Mouse (Mus musculus) neural tube, embryonic 14.5 days (tissue): ENCODE results near the gene Eef1a1. TPM values are rescaled to one million over a fixed set of nuclear protein-coding genes. Genes with fewer than 3 reads are reported as not detected.

Source experiments
- ATAC-seq: fragments of 200-750 bp; cut with Nextera tagmentation; 2 replicates; pipeline ENCODE4 v1.8.0; 2017; ENCODE audit warnings: low read depth, mild to moderate bottlenecking, moderate TSS enrichment, moderate library complexity
- H3K27ac ChIP-seq: fragments of 300-500 bp; sonication (generic); 2 replicates; pipeline ENCODE4 v1.5.1; 2014; ENCODE audit warnings: low read depth, mild to moderate bottlenecking, control low read depth, low read length, moderate library complexity, mixed read lengths
- H3K27me3 ChIP-seq: fragments of 300-500 bp; sonication (generic); 2 replicates; pipeline ENCODE4 v1.6.1; 2014; ENCODE audit warnings: low read length; ENCODE audit not compliant: control insufficient read depth, insufficient read depth
- H3K36me3 ChIP-seq: fragments of 300-500 bp; sonication (generic); 2 replicates; pipeline ENCODE4 v1.6.1; 2014; ENCODE audit warnings: low read length, mixed read lengths; ENCODE audit not compliant: control insufficient read depth, insufficient read depth
- H3K4me1 ChIP-seq: fragments of 300-500 bp; sonication (generic); 2 replicates; pipeline ENCODE4 v1.6.1; 2014; ENCODE audit warnings: low read length; ENCODE audit not compliant: control insufficient read depth, insufficient read depth
- H3K4me2 ChIP-seq: fragments of 300-500 bp; sonication (generic); 2 replicates; pipeline ENCODE4 v1.6.1; 2014; ENCODE audit warnings: mild to moderate bottlenecking, low read depth, low read length, control low read depth
- H3K4me3 ChIP-seq: fragments of 300-500 bp; sonication (generic); 2 replicates; pipeline ENCODE4 v1.5.1; 2014; ENCODE audit warnings: low read depth, low read length, control low read depth, mixed read lengths
- H3K9ac ChIP-seq: fragments of 300-500 bp; sonication (generic); replicated peaks from 2 replicates; pipeline ENCODE4 v1.6.1; 2014; ENCODE audit warnings: low read depth, mild to moderate bottlenecking, control low read depth, low read length, mixed read lengths
- H3K9me3 ChIP-seq: fragments of 300-500 bp; sonication (generic); 2 replicates; pipeline ENCODE4 v1.6.1; 2016; ENCODE audit warnings: low read length; ENCODE audit not compliant: control insufficient read depth
- WGBS: fragments of 180-500 bp; shearing (Covaris S2); extraction: QIAGEN DNeasy Blood & Tissue Kit; methylation state at CpG from one replicate; pipeline ENCODE4 v1.1.7; 2014; 5-methylcytosine and 5-hydroxymethylcytosine counted together
- polyA plus RNA-seq: library from polyadenylated mRNA; unstranded; fragments of >200 nt; fragmentation: Nextera tagmentation; extraction: Ambion mirVana; gene quantifications from 2 replicates; pipeline ENCODE4 v1.2.1, GENCODE M21; 2014

Eef1a1 gene
- polyA plus RNA-seq, 1 experiment from 2014 or later = 3,427 TPM

DNA sequence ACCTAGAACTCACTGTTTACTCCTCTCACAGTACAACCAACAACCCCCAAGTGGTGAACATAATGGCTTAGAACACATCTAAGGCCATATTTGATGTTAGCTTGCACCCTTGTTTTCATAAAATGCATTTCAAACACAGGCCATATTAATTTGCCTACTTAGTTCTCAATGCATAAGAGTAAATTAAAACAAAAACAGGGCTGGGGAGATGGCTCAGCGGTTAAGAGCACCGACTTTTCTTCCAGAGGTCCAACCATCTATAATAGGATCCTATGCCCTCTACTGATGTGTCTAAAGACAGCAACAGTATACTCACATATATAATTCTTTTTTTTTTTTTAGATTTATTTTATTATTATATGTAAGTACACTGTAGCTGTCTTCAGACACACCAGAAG is 13.6 kb downstream of the Eef1a1 start:
- H3K4me2 ChIP-seq = no peak overlapping the region
- peaks cover 6% of the 10 kb centered on the region; the same call in 1 of the 2 replicates for H3K4me1 ChIP-seq
- H3K9me3 ChIP-seq = no peaks in the 10 kb centered on the region
- no peak overlapping the region for H3K4me3 ChIP-seq
- H3K27ac ChIP-seq = no peak overlapping the region
- no peaks in the 10 kb centered on the region for H3K27me3 ChIP-seq
- ATAC-seq = no peak
- H3K36me3 ChIP-seq = peaks cover 30% of the 10 kb centered on the region
- 94% methylated on average over 2 of the region's 2 CpGs for WGBS
- no peak overlapping the region for H3K9ac ChIP-seq

DNA sequence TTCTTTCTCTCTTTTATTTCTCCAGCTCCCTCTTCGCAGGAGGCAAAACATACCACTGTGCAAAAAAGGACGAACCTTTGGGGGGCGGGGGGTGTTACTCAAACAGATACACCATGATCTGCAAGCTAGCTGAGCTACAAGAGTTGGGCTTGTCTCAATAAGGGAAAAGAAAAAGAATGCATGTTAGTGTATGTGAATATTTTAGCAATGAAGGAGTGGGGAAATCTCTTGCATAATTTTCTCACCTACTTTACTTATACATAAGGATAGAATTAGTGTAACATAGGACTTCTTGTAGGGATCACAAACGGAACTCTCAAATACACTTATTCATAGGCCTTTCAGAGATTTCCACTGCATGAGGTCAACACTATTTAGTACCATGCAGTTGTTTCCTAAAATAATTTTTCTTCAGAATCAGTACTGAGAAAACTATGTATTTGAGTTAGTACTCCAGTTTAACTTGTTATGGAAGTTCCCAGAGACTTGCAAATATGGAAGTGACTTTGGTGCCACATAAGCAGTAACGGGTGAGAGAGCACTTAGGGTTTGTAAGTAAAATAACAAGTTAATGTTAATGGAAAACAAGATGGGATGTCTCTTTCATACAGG is 14.1 kb downstream of the Eef1a1 start:
- H3K4me3 ChIP-seq = no peak overlapping the region
- H3K27ac ChIP-seq = no peak overlapping the region
- no peaks in the 10 kb centered on the region for H3K9me3 ChIP-seq
- no peak overlapping the region for H3K4me2 ChIP-seq
- H3K9ac ChIP-seq = no peak overlapping the region
- peaks cover 32% of the 10 kb centered on the region for H3K36me3 ChIP-seq
- H3K27me3 ChIP-seq = no peaks in the 10 kb centered on the region
- 91% methylated on average over 5 of the region's 5 CpGs for WGBS
- peaks cover 6% of the 10 kb centered on the region; the same call in 1 of the 2 replicates for H3K4me1 ChIP-seq
- no peak for ATAC-seq

DNA sequence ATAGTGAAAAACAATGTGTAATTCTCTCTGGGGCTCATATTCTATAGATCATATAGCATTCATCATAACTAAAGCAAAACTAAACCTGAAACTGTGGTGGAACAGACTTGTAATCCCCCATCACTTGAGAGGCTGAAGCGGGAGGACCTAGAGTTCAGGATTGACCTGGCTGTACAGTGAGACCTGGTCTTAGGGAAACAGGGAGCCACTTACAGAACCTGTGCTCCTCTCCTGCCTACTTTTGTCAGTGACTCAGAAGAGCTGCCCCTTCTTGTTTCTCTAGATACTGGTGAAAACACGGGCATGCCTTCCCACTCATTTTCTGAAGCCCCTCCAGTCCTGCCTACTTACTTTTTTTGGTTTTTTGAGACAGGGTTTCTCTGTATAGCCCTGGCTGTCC is 14.7 kb downstream of the Eef1a1 start:
- peaks cover 2% of the 10 kb centered on the region; the same call in 1 of the 2 replicates for H3K4me1 ChIP-seq
- ATAC-seq = no peak
- WGBS = 73% methylated on average over 2 of the region's 2 CpGs
- no peak overlapping the region for H3K4me3 ChIP-seq
- no peak overlapping the region for H3K9ac ChIP-seq
- no peak overlapping the region for H3K27ac ChIP-seq
- H3K27me3 ChIP-seq = no peaks in the 10 kb centered on the region
- H3K36me3 ChIP-seq = peaks cover 30% of the 10 kb centered on the region
- no peaks in the 10 kb centered on the region for H3K9me3 ChIP-seq
- H3K4me2 ChIP-seq = no peak overlapping the region

DNA sequence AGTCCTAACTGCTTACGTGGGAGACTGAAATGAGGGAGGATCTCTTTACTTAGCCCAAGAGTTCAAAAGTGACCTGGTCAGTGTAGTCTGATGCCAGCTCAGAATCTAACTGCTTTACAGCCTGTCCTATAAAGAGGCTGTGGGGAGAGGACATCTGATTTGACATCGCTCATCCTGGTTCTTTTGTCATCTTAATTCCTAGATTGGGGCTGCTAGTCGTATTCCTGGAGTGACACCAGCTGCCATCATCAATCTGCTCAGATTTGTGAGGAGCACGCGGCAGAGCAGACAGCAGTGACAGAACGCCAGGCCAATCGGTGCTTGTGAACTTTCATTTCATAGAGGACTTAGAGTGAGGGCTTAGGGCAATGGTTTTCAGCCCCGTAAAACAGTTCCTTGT is 15.4 kb downstream of the Eef1a1 start:
- WGBS = 61% methylated on average over 8 of the region's 8 CpGs
- H3K4me3 ChIP-seq = no peak overlapping the region
- 0 out of 2 replicates have a peak, but pooled peaks cover 2% of the 10 kb centered on the region for H3K4me1 ChIP-seq
- peaks cover 35% of the 10 kb centered on the region for H3K36me3 ChIP-seq
- no peaks in the 10 kb centered on the region for H3K27me3 ChIP-seq
- no peaks in the 10 kb centered on the region for H3K9me3 ChIP-seq
- H3K9ac ChIP-seq = no peak overlapping the region
- no peak overlapping the region for H3K4me2 ChIP-seq
- no peak for ATAC-seq
- no peak overlapping the region for H3K27ac ChIP-seq

- WGBS = 92% methylated on average over 3 of the region's 3 CpGs
- no peaks in the 10 kb centered on the region for H3K27me3 ChIP-seq
- H3K4me1 ChIP-seq = no peaks in the 10 kb centered on the region
- no peaks in the 10 kb centered on the region for H3K9me3 ChIP-seq
- ATAC-seq = no peak
- H3K4me3 ChIP-seq = no peak overlapping the region
- H3K36me3 ChIP-seq = peaks cover 41% of the 10 kb centered on the region
- no peak overlapping the region for H3K27ac ChIP-seq
- H3K4me2 ChIP-seq = no peak overlapping the region
- H3K9ac ChIP-seq = no peak overlapping the region
Observed at GRCm38 (mm10) chr9:78465725-78466124, 23.2 kb downstream of the Eef1a1 start.

DNA sequence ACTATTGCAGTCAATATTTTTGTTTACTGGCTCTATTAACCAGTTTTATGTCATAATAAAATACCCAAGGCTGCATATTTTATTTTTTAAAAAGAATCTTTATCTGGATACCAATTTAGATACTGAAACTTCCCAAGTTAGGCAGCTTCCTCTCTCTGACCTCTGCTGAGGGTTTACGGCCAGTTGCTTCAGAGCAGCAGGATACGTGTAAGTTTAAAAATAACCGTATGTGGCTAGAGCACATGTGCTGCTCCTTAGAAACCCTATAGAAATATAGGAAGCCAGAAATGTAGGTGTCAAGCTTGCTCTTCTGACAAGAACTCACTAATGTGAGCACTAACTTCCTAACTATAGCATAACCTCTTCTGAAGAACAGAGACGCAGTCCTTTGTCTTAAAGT is 25.6 kb downstream of the Eef1a1 start:
- Histone ChIP-seq H3K4me1 (no peaks in the 10 kb centered on the region), H3K27ac (no peak overlapping the region), H3K4me2 (no peak overlapping the region), H3K4me3 (no peak overlapping the region), H3K27me3 (no peaks in the 10 kb centered on the region), H3K36me3 (peaks cover 31% of the 10 kb centered on the region), H3K9ac (no peak overlapping the region), H3K9me3 (no peaks in the 10 kb centered on the region)
- 92% methylated on average over 4 of the region's 4 CpGs for WGBS
- ATAC-seq = no peak

- no peak for ATAC-seq
- H3K4me1 ChIP-seq = no peaks in the 10 kb centered on the region
- H3K27ac ChIP-seq = no peak overlapping the region
- no peak overlapping the region for H3K4me3 ChIP-seq
- H3K9me3 ChIP-seq = no peaks in the 10 kb centered on the region
- no peak overlapping the region for H3K4me2 ChIP-seq
- peaks cover 35% of the 10 kb centered on the region for H3K36me3 ChIP-seq
- WGBS = 94% methylated on average over 8 of the region's 8 CpGs
- H3K27me3 ChIP-seq = no peaks in the 10 kb centered on the region
- H3K9ac ChIP-seq = no peak overlapping the region
Observed at GRCm38 (mm10) chr9:78457026-78457425, 31.9 kb downstream of the Eef1a1 start.

- Histone ChIP-seq H3K36me3 (peaks cover 22% of the 10 kb centered on the region), H3K4me2 (no peak overlapping the region), H3K4me3 (no peak overlapping the region), H3K9me3 (no peaks in the 10 kb centered on the region), H3K9ac (no peak overlapping the region), H3K27ac (no peak overlapping the region), H3K27me3 (no peaks in the 10 kb centered on the region), H3K4me1 (peaks cover 10% of the 10 kb centered on the region; the same call in 1 of the 2 replicates)
- 78% methylated on average over 4 of the region's 4 CpGs for WGBS
- ATAC-seq = no peak
Observed at GRCm38 (mm10) chr9:78451382-78451781, 37.6 kb downstream of the Eef1a1 start.

DNA sequence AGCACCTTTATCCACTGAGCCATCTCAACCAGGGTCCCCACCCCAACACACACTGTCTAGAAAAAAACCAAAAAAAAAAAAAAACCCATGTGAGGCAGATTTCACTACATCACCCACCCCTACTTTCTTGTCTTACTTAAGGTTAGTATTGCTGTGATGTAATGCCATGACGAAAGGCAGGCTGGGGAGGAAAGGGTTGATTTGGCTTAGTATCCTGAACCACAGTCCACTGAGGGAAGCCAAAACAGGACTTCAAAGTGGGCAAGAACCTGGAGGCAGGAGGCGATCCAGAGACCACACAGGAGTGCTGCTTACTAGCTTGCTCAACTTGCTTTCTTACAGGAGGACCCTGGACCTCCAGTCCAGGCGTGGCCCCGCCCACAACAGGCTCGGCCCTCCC is 38.5 kb downstream of the Eef1a1 start:
- Histone ChIP-seq H3K27me3 (peaks cover 4% of the 10 kb centered on the region), H3K27ac (no peak overlapping the region), H3K9me3 (no peaks in the 10 kb centered on the region), H3K4me1 (peaks cover 10% of the 10 kb centered on the region; the same call in 1 of the 2 replicates), H3K4me2 (no peak overlapping the region), H3K36me3 (peaks cover 22% of the 10 kb centered on the region), H3K9ac (no peak overlapping the region), H3K4me3 (no peak overlapping the region)
- WGBS = 83% methylated on average over 5 of the region's 5 CpGs
- ATAC-seq = no peak
